Mouse (Mus musculus): ENCODE results near the gene Gm20388. TPM values are rescaled to one million over a fixed set of nuclear protein-coding genes. Genes with fewer than 3 reads are reported as not detected.
A peak's percentile ranks its signal among the peaks of the same experiment; 100 is the strongest.

The Gm20388 gene
- total RNA-seq, 1 experiment, result 27.0 TPM

DNA sequence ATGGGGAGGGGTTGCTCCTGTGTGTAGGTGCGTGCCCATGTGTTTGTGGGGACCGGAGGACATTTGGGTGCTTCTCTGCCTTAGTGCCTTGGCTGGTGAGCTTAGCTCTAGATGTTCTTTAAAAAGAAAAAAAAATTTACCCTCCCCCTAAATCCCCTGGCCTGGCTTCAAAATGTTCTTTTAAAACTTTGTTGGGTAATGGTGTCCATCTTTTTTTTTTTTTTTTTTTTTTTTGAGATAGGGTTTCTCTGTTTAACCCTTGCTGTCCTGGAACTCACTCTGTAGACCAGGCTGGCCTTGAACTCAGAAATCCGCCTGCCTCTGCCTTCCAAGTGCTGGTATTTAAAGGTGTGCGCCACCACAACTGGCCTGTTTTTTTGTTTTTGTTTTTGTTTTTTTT, 4.7 kb downstream of the Gm20388 start:
- Histone ChIP-seq H3K36me3 (ENCODE audit: control insufficient read depth, insufficient read depth, low read length, poor library complexity, severe bottlenecking) (peaks cover 13% of the 10 kb centered on the region; the same call in 1 of the 2 replicates), H3K9ac (ENCODE audit: insufficient read depth, low read depth, low read length, poor library complexity, severe bottlenecking) (no peak overlapping the region; the same call in 1 of the 2 replicates), H3K27ac (ENCODE audit: insufficient read depth, low read depth, low read length, poor library complexity, severe bottlenecking) (no peak overlapping the region), H3K4me1 (ENCODE audit: control insufficient read depth in 2 of 2, insufficient read depth in 2 of 2, low read length in 2 of 2, poor library complexity in 1 of 2) (peaks cover 6 to 15% of the 10 kb centered on the region in 2 experiments), H3K4me3 (ENCODE audit: insufficient read depth in 1 of 2, low read depth in 1 of 2, low read length in 2 of 2, poor library complexity in 1 of 2, severe bottlenecking in 1 of 2) (peak overlapping the region in 1 of 2 experiments; percentile 35; a peak in 1 of 4 replicates), H3K9me3 (ENCODE audit: control insufficient read depth, insufficient read depth, low read depth, low read length) (no peaks in the 10 kb centered on the region)
- no peak for DNase-seq (ENCODE audit: low read depth, low spot score)
- no peak for TF ChIP-seq HCFC1 (IDR thresholded peaks at IDR 0.05; ENCODE audit: borderline replicate concordance, insufficient read depth, low read length)
- TF ChIP-seq ZNF384 (IDR thresholded peaks at IDR 0.05; ENCODE audit: low read depth, low read length), result peak; percentile 71
- in situ Hi-C loops (cut with MboI; ENCODE audit: low sequenced_read_pairs in 2 of 2, unreplicated experiment in 2 of 2), result no loop called here

DNA sequence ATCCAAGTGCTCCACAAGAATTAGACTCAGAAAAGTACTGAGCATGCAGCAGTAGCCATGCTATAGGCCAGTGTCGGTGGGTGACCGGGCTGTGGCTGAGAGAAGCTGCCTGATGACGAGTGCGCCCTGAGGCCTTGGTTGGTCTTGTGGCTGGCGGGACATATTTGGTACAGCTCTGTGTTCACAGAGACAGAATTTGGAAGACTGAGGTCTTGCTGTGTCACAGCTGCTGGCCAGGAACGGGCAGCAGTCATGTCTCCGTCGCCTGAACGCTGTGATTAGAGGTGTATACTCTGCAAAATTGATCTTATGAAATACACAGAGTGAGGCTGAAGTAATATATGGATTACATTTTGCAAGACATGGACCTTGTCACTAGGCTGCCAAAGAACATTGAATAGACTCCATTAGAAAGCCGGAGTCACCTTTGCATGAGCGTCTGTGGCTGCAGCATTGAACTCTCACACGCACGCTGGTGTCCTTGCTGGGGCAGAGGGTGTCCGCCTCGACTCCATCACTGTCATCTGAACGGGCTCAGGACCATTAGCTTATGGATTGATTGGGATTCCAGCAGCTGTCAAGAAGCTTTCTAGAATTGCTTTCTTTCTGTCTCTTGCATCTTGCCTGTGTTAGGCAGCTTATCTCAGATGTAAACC, 5.7 kb downstream of the Gm20388 start:
- no peak overlapping the region; the same call in 1 of the 2 replicates for H3K9ac ChIP-seq (ENCODE audit: insufficient read depth, low read depth, low read length, poor library complexity, severe bottlenecking)
- H3K4me1 ChIP-seq (ENCODE audit: control insufficient read depth in 2 of 2, insufficient read depth in 2 of 2, low read length in 2 of 2, poor library complexity in 1 of 2), result peaks cover 6 to 19% of the 10 kb centered on the region in 2 experiments
- peaks cover 19% of the 10 kb centered on the region; the same call in 1 of the 2 replicates for H3K36me3 ChIP-seq (ENCODE audit: control insufficient read depth, insufficient read depth, low read length, poor library complexity, severe bottlenecking)

DNA sequence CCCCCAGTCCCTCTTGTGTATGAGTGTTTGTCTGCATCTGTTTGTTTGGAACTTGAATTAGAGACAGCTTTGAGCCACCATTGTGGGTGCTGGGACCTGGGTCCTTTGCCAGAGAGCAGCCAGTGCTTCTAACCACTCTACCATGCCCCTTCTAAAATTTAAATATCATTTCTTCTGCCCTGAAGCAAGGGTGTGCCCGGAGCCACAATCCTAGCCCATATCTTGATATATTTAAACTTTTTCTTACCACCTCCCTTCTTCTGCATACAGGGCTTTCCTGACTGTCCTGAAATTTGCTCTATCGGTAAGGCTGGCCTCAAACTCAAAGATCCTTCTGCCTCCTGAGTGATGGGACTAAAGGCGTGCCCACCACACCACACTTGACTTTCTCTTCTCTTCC, 6.8 kb downstream of the Gm20388 start:
- no peak for DNase-seq (ENCODE audit: low read depth, low spot score)
- Histone ChIP-seq H3K4me3 (ENCODE audit: insufficient read depth in 1 of 2, low read depth in 1 of 2, low read length in 2 of 2, poor library complexity in 1 of 2, severe bottlenecking in 1 of 2) (no peak overlapping the region), H3K9ac (ENCODE audit: insufficient read depth, low read depth, low read length, poor library complexity, severe bottlenecking) (no peak overlapping the region), H3K36me3 (ENCODE audit: control insufficient read depth, insufficient read depth, low read length, poor library complexity, severe bottlenecking) (peaks cover 19% of the 10 kb centered on the region; the same call in 1 of the 2 replicates), H3K27ac (ENCODE audit: insufficient read depth, low read depth, low read length, poor library complexity, severe bottlenecking) (no peak overlapping the region), H3K9me3 (ENCODE audit: control insufficient read depth, insufficient read depth, low read depth, low read length) (no peaks in the 10 kb centered on the region), H3K4me1 (ENCODE audit: control insufficient read depth in 2 of 2, insufficient read depth in 2 of 2, low read length in 2 of 2, poor library complexity in 1 of 2) (peaks cover 6 to 20% of the 10 kb centered on the region in 2 experiments)
- in situ Hi-C loops (cut with MboI; ENCODE audit: low sequenced_read_pairs in 2 of 2, unreplicated experiment in 2 of 2), result no loop called here
- TF ChIP-seq CHD2 (IDR thresholded peaks at IDR 0.05; ENCODE audit: low read depth, low read length) (no peak), MAFK (IDR thresholded peaks at IDR 0.05; ENCODE audit: insufficient read depth, low read depth, low read length) (no peak), HCFC1 (IDR thresholded peaks at IDR 0.05; ENCODE audit: borderline replicate concordance, insufficient read depth, low read length) (no peak), ZC3H11A (IDR thresholded peaks at IDR 0.05; ENCODE audit: borderline replicate concordance, low read depth, low read length) (no peak), ZNF384 (IDR thresholded peaks at IDR 0.05; ENCODE audit: low read depth, low read length) (no peak)

More for the DNA sequence above, 5.7 kb downstream of the Gm20388 start:
- in situ Hi-C loops (cut with MboI; ENCODE audit: low sequenced_read_pairs in 2 of 2, unreplicated experiment in 2 of 2), result no loop called here
- DNase-seq (ENCODE audit: low read depth, low spot score), result no peak
- TF ChIP-seq ZNF384 (IDR thresholded peaks at IDR 0.05; ENCODE audit: low read depth, low read length), result no peak
- TF ChIP-seq MAFK (IDR thresholded peaks at IDR 0.05; ENCODE audit: insufficient read depth, low read depth, low read length), result no peak
- no peak for TF ChIP-seq HCFC1 (IDR thresholded peaks at IDR 0.05; ENCODE audit: borderline replicate concordance, insufficient read depth, low read length)
- TF ChIP-seq ZC3H11A (IDR thresholded peaks at IDR 0.05; ENCODE audit: borderline replicate concordance, low read depth, low read length), result no peak
- TF ChIP-seq CHD2 (IDR thresholded peaks at IDR 0.05; ENCODE audit: low read depth, low read length), result no peak
- H3K27ac ChIP-seq (ENCODE audit: insufficient read depth, low read depth, low read length, poor library complexity, severe bottlenecking), result no peak overlapping the region
- H3K9me3 ChIP-seq (ENCODE audit: control insufficient read depth, insufficient read depth, low read depth, low read length), result no peaks in the 10 kb centered on the region
- peak overlapping the region in 1 of 2 experiments; percentile 21; a peak in 1 of 4 replicates for H3K4me3 ChIP-seq (ENCODE audit: insufficient read depth in 1 of 2, low read depth in 1 of 2, low read length in 2 of 2, poor library complexity in 1 of 2, severe bottlenecking in 1 of 2)

DNA sequence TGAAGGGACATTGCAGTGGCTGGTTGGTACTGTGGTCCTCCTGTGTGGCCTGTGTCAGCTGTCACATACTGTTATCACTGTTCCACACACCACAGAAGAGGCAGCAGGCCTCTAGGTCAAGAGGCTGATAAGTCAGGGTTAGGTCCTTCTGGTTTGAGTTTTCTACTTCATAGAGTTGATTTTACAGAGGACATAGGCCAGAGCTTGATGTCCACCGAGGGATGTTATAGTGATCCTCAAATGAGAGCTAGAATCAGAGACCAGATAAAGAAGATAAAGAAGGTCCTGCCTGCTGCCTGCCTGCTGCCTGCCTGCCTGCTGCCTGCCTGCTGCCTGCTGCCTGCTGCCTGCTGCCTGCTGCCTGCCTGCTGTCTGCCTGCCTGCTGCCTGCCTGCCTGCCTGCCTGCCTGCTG, 7.5 kb downstream of the Gm20388 start:
- H3K9me3 ChIP-seq (ENCODE audit: control insufficient read depth, insufficient read depth, low read depth, low read length), result no peaks in the 10 kb centered on the region
- TF ChIP-seq ZC3H11A (IDR thresholded peaks at IDR 0.05; ENCODE audit: borderline replicate concordance, low read depth, low read length) (no peak), CHD2 (IDR thresholded peaks at IDR 0.05; ENCODE audit: low read depth, low read length) (no peak), ZNF384 (IDR thresholded peaks at IDR 0.05; ENCODE audit: low read depth, low read length) (no peak), MAFK (IDR thresholded peaks at IDR 0.05; ENCODE audit: insufficient read depth, low read depth, low read length) (no peak), HCFC1 (IDR thresholded peaks at IDR 0.05; ENCODE audit: borderline replicate concordance, insufficient read depth, low read length) (no peak)
- DNase-seq (ENCODE audit: low read depth, low spot score), result no peak
- no peak overlapping the region for H3K9ac ChIP-seq (ENCODE audit: insufficient read depth, low read depth, low read length, poor library complexity, severe bottlenecking)
- H3K4me1 ChIP-seq (ENCODE audit: control insufficient read depth in 2 of 2, insufficient read depth in 2 of 2, low read length in 2 of 2, poor library complexity in 1 of 2), result peaks cover 6 to 20% of the 10 kb centered on the region in 2 experiments
- in situ Hi-C loops (cut with MboI; ENCODE audit: low sequenced_read_pairs in 2 of 2, unreplicated experiment in 2 of 2), result no loop called here
- peaks cover 19% of the 10 kb centered on the region; the same call in 1 of the 2 replicates for H3K36me3 ChIP-seq (ENCODE audit: control insufficient read depth, insufficient read depth, low read length, poor library complexity, severe bottlenecking)
- H3K27ac ChIP-seq (ENCODE audit: insufficient read depth, low read depth, low read length, poor library complexity, severe bottlenecking), result no peak overlapping the region
- no peak overlapping the region for H3K4me3 ChIP-seq (ENCODE audit: insufficient read depth in 1 of 2, low read depth in 1 of 2, low read length in 2 of 2, poor library complexity in 1 of 2, severe bottlenecking in 1 of 2)
